Mouse (Mus musculus) thymus, postnatal 0 days (tissue): ENCODE data around the gene Nrxn2. TPM values are rescaled to one million over a fixed set of nuclear protein-coding genes. Genes with fewer than 3 reads are reported as not detected.

Experiments used
- DNase-seq: peaks from one replicate; pipeline ENCODE4 v3.0.0-alpha.2; 2015; ENCODE audit warnings: low spot score
- polyA plus RNA-seq: library from polyadenylated mRNA; unstranded; fragments of >200 nt; fragmentation: Nextera tagmentation; extraction: Ambion mirVana; gene quantifications from 2 replicates; pipeline ENCODE4 v1.2.1, GENCODE M21; 2015

Gene Nrxn2
- polyA plus RNA-seq, 1 experiment from 2014 or later, result 0.10 TPM

DNA sequence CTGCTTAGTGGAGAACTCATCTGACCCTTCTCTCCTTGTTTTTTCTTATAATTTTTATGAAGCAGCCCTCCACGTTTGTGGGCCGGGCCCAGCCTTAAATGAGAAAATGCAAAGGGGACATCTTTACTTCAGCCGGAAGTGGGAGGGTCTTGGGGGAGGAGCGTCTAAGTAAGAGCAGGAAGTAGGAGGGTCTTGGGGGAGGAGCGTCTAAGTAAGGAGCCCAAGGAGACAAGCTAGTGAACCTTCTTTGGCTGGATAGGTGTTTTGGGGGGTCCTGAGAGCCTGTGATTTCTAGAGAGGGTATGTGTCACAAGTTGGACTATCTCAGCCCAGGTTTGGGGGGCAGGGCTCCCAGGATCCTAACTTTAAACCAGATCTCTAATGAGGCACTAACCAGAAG lies 96.9 kb downstream of the Nrxn2 start:
- peak; percentile 26 for DNase-seq

DNA sequence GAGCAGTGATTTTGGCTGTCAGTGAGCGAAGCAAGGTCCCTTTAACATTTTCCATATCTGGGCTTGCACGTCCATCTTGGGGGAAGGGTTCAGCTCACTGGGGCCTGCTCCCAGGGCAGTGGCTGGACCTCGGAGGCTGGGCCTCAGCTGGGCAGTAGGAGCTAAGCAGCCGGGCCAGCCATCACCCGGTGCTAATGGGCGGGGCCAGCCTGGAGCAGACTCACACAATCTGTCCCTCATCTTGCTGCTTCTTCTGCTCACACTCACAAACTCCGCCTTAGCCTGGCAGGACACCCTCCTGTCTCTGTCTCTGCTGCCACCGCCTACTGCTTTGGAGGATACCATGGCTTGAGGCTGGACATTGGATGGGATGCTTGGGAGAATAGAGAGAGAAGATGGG lies 97.6 kb downstream of the Nrxn2 start:
- no peak for DNase-seq

DNA sequence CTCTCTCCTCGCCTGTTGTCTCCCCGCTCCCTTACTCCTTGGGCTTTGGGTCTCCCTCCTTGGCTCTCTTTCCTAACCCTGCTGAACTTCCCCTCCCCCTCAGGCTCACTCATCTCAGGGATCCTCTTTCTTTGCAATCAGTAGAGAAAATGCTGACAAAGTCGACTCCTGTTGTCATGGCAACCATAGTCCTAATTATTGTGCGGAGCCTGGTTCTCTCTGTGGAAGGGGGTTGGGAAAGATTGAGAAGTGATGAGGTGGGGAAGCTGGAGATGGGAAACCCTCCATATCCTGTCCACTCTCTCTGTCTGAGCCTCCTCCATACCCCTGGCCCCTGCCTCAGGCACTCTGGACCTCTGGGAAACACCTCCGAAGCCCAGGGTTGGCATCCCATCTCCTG lies 100.1 kb downstream of the Nrxn2 start:
- DNase-seq, result no peak

DNA sequence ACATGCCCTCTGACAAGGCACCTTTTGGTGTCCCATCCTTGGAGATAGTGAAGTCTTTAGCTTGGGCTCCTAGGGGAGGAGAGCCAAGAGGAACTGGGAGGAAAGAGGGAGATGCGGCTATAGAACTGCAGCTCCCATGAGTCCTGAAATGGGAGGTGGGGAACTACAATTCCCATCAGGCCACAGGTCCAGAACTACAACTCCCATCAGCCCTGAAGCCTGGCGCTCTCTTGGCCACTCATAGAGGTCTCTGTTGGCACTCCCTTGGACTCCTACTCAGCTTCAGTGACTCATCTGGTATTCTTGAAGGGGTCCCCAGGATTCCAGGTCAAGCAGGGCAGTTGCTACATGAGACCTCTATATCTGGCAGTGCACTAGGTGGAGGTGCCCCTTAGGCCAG lies 101.0 kb downstream of the Nrxn2 start:
- no peak for DNase-seq

DNA sequence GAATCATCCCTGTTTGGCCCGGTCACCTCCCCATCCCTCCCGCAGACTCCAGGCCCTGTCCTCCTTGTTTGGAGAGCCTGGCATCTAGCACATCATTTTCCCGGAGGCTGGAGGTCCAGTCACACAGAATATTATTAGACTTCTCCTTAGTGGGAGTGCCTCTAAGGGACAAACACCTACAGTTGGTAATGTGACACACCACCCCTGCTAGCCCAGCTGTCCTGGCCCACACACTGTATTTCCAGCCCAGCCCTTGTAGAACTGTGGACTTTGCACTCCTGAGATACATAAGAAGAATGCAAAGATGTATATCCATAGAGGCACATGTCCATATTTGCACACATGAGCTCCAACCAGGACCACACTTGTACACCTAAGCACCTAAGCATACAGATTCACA lies 103.1 kb downstream of the Nrxn2 start:
- no peak for DNase-seq

DNA sequence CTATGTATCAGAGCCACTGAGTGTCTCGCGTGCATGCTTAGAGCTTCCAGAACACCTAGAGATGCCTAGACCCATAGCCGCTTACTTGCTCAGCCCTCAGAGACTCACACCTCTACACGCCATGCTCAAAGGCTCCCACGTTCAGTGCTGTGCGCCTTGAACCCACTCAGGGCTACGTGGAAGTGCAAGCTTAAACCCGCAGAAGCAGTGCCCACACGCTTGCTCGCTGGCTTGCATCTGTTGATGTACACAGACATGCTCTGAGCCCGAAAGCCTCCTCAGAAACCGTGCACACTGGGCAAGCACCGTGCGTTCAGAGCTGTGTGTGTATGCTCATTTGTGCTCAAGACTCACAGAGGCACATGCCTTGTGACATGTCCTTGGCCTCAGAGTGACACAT lies 103.8 kb downstream of the Nrxn2 start:
- DNase-seq, result no peak

DNA sequence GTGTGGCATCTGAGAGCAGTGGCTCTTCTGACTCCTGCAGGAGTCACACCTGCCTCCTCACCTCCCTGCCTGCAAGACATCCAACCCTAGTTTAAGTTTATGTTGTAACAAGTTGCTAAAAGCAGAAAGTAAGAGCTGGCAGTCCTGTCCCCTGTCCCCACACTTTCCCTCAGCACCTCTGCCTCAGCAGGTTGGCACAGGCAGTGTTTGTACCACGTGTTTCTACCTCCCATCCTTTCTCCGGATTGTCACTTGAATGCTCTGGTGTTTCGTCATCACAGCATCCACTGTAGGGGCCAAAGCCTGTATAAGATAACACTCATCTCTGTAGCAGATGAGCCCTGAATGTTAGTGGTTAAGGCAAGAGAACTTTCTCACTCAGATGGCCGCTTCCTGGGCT lies 106.5 kb downstream of the Nrxn2 start:
- DNase-seq, result no peak

DNA sequence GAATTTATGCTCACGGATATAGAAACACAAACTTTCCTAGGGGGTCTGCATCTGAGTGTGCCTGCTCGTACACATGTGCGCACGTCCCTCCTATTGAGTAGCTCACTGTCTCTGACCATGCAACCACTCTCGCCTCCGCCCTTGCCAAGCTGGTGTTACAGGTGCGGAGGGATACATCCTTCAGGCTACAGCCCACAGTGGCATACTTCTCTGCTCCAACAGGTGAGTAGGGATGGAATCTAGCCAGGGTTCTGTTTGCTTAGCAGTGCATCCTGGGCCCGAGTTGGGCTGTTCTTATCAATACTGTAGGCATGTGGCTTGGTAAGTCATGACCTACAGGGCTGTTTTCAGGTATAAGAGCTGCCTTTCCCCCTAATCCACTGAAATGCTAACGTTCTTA lies 107.5 kb downstream of the Nrxn2 start:
- no peak for DNase-seq

DNA sequence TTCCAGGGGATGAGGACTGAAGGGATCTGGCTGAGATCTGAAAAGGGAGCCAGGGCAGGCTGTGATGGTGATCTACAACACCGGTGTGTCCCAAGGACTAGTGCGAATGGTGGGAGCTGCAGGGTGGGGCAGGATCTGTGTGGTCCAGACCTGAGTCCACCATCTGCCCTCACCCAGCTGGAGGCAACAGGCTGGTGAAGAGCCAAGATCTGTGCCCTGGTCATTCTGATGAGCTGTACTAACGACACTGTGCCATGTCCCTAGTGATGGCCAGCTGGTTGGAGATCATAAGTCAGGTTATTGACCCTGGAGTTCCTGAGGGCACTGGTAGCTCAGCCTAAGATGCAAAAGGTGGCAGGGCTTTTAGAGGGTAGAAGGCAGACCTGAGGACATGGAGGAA lies 108.9 kb downstream of the Nrxn2 start:
- DNase-seq, result no peak

DNA sequence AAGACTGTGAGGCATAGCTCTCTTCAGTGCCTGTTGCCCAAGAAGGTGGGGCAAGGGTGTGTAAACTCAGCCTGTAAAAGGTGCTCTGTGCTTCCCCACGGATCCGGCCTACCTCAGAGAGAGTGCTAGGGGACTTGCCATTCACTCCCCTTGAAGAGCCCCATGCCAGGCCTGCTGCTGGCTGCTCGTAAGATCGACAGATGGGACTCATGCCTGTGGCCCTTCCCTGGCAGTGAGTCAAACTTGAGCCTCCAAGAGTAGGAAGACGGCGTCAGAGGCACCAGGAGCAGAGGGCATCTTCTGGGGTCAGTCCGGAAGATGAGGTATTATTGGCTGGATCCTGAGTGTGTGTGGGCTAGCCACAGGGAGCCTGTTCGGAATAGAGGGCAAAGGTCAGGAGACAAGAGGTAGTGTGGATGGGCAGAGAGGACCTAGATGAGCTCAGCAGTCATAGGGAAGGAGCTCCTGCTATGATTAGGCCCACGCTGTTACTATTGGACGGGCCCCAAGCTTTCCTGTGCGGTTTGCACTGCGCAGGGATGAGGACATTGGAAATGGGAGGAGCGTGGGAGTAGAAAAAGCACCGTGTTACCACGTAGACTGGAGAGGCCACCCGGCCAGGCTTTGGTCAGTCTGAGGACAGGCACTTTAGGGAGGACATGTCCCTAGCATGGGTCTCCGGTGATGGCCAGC lies 109.5 kb downstream of the Nrxn2 start:
- DNase-seq, result no peak

DNA sequence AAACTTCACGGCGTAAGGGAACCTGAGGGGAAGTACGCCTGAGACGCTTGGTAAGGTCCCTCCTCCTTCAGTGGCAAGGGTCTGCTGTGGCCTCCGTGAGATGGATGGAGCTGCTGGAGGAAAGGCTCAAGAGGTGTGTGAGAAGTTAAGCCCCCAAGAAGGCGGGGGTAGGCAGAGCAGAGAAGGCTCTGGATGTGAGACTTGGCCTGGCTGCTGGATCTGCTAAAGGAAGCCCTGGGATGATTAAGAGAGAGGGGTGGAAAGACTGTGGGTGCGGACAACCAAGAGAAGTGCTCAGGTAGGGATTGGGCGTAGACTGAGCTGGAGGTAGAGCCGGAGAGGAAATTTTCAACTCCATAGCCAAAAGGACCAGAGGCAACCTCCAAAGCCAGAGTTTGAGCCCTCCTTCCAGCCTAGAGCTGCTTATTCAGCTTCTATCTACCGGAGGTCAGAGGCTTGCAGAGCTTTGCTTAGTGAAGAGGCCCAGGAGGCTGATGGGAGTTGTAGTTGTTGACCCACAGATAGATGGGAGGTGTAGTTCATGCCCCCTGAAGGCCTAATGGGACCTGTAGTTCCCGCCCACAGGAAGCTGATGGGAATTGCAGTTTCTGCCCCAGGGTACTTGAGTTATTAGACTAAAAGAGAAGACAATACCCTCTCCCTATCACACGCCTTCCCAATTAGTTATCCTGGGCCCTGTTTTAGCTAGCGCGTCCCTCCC lies 110.9 kb downstream of the Nrxn2 start:
- no peak for DNase-seq

DNA sequence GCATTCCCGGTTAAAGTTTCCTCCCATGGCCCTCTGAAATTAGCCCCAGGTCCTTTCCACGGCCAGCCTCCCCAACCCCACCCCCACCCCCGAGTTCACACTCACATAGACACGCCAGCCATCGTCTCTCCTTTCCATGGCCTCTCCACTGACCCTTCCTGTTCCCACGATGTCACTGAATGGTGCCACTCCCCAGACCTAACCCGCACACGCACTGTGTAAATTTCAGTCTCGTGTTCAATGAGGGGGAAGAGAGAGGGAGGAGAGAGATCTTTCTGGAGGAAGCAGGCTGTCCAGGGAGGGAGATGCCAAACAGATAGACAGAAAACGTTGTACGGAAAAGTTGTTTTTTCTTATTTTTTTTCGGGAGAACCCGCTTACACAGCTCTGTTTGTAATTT lies 111.8 kb downstream of the Nrxn2 start:
- DNase-seq, result no peak

DNA sequence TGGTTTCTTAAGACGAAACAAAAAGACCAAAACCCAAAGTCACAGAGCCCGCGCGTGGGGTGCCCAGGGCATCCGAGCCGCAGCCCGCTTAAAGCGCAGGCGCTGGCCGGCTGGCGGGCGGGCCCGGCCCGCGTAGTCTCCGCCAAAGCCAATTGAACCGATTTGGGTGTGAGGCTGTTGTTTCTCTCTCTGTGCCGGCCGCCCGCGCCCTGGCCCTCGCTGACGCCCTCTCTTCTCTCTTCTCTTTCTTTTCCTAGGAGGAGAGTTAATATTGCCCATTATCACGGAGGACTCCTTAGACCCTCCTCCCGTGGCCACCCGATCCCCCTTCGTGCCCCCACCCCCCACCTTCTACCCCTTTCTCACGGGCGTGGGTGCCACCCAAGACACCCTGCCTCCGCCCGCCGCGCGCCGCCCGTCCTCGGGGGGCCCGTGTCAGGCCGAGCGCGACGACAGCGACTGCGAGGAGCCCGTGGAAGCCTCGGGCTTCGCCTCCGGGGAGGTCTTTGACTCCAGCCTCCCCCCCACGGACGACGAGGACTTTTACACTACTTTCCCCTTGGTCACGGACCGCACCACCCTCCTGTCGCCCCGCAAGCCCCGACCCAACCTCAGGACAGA lies 112.6 kb downstream of the Nrxn2 start:
- no peak for DNase-seq

DNA sequence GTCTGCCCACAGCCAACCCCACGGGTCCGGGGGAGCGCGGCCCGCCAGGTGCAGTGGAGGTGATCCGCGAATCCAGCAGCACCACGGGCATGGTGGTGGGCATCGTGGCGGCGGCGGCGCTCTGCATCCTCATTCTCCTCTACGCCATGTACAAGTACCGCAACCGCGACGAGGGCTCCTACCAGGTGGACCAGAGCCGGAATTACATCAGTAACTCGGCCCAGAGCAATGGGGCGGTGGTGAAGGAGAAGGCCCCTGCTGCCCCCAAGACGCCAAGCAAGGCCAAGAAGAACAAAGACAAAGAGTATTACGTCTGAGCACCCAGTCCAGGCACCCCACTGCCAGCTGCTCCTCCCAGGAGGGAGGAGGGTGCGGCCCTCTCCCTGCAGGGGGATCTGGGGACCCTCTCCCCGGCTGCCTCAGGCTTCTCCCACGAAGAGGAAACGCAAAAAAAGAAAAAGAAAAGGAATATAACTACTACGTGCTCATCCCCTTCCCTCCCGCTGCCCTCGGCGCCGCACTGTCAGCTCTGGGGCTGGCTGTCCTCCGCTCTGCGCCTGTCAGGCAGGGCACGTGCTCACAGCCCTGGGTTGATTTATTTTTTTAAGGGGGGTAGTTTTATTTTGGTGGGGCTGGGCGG lies 113.4 kb downstream of the Nrxn2 start:
- DNase-seq, result no peak

DNA sequence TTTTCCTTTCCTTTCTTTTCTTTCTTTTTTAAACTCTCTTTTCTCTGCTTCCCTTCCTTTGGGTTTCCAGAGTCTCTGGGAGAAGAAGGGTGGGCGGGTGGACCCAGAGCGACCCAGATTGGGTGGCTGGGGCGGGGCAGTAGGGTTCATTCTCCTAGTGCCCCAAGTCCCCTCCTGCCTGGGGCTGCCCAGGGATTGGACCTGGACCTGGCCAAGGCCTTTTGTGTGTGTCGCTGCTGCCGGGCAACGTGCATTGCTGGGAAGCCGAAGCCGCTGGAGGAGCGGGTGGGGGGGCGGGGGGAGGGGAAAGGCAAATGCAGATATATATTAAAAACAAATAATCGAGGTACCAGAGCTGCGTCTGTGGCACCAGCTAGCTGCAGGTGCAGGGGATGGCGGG lies 114.1 kb downstream of the Nrxn2 start:
- no peak for DNase-seq

DNA sequence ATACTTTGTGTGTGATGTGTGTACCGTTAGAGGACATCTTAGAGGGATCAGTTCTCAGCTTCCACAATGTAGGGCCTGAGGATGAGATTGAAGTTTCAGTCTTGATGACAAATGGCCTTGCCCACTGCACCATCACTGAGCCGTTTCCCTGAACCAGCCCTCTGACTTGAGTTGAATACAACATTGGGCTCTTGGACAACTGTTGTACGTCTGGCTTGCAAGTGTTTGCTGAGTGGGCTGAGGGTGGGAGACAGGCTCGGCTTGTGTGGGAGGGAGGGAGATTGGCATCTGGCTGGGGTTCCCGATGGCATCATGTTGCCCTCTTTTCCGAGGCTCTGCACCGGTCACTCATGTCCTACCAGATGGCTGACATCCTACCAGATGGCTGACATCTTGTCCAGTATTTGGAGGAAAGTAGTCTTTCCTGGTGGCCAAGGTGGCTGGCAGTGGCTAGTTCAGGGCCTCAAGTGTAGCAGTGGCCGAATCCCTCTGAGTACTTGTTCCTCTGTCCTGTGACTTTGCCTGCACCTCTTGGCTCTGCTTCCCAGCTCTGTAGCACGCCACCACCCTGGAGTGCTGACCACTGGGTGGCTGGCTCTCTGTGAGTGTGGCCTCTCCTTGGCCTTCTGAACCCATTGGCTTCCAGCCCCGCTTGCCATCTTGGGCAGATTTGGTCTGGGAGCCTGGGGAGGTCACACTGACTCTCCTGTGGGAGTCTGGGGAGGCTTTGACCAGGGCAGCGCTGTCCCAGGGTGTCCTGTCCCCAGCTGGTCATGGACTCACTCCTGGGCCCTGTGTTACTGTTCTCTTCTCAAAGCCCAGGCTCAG lies 115.0 kb downstream of the Nrxn2 start:
- no peak for DNase-seq

DNA sequence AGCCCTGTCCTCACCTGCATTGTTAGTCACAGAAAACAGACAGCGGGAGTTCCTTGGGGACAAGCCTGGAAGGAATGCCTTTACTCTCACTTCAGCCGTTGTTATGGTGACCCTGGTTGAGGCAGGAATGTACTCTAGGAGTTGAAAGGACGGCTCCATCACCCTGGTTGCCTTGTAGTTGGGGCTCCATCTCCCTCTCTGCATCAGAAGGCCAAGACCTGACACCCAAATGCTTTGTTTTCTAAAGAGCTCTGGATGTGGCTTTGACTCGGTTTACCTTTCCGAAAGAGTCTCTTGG lies 115.5 kb downstream of the Nrxn2 start:
- DNase-seq, result no peak

DNA sequence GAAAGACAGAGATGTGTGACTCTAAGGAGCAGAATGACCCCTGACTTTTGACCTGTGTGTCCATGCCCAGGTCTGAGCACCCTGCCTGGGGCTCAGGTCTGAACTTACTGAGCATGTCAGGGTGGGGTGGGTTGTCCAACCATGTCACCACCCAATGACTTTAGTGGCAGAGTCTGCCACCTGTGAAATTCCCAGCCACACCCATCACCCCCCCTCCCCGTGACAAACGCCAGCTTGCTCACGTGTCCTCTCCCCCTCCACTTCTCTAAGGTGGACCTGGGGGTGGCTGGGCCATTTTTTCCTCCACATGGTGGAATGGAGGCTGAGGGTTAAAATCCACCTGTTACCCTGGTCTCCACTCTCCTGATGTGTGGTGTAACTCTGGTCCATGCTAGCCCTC lies 117.7 kb downstream of the Nrxn2 start:
- no peak for DNase-seq

DNA sequence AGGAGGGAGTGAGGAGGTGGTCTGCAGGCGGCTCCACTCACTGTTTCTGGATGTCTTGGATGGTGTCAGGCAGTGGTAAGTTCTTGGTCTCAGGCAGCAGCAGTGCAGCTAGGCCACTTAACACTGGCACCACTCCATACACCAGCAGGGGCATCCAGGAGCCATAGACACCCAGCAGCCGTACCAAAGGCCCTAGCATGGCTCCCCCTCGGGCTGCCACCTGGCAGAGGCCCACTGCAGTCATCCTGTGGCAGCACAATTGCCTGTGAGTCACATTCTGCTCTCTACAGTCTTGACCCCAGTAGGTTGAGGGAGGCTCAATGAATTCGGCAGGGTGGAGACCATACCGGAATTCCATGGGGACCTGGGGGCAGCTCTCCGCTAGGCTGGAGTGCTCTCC lies 118.2 kb downstream of the Nrxn2 start:
- DNase-seq, result no peak

DNA sequence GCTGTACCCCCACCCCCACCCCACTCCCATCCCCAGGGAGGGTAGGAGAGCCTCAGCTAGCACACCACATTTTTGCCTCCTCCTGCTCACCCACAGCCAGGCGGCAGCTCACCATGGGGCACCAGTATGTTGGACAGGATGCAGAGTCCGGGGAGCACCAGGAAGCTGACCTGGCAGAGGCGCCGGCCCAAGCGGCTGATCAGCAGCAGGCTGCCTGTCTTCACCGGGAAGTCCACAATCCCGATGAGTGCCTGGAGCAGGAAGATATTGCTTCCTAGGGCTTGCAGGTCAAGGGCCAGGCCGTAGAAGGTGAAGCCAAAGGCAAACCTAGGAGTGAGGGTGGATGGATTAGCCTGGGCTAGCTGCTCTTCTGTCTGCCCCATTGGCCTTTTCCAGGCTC lies 119.0 kb downstream of the Nrxn2 start:
- DNase-seq, result no peak

DNA sequence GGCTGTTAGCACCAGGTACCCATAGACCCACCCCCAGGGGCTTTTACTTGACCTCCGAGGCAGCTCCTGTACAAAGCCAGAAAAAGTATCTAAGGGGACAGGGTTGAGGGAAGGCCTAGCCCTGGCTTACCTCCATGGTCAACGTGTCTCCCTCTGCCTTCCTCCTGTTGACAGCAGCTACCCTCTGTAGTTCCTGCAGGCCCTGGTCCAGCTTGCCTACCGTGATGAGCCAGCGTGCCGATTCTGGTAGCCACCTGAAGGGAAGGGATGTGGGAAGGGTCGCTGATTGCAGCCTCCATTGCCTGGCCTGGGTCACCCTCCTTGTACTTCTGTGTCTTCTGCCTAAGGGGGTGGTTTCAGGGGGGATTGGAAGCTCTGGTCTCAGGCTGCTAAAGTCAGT lies 120.0 kb downstream of the Nrxn2 start:
- DNase-seq, result no peak

DNA sequence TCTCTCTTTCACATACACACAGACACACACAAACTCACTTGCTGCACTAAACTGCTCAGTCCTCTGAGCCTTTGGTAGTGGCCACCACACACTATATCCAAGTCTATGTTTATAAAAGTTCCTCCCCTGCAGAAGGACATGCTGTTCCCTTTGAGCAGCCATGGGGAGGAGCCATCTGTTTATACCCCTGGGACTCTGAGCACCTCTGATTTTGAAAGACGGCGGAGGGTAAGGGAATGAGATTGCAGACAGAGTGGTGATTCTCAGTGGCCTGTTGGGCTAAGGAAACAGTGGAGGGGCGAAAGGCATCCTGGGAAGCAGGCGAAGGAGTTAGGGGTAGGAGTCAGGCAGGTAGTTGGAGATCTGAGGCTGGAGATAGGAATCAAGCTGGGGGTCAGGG lies 121.1 kb downstream of the Nrxn2 start:
- no peak for DNase-seq
